Mouse (Mus musculus) kidney, postnatal 25 days (tissue): ENCODE results near the gene Pxk.
A peak's percentile ranks its signal among the peaks of the same experiment; 100 is the strongest.

ENCODE experiments used
- DNase-seq, 2 experiments: peaks; one replicate each; pipeline ENCODE4 v3.0.0; 2021; ENCODE audit warnings: mixed read lengths in 2 of 2

Gene Pxk

DNA sequence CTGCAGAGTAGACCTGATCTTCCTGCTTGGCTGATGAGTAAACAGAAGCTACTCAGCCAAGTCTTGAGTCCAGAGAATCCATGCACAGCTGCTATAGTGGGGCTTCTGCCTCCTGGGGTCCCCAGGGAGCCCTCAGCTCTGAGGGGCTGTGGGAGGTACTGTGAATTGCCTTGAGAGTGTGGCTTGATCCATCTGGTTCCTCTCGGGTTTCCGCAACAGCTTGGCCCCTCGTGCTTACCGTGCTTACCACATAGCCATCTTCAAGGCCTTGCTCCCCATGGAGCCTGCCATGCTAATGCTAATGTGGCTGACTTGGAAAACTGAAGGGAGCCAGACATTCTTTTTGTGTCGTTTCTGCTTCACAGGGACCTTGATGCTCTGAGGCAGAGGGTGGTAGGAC is 109.1 kb downstream of the Pxk start:
- DNase-seq, result no peak

DNA sequence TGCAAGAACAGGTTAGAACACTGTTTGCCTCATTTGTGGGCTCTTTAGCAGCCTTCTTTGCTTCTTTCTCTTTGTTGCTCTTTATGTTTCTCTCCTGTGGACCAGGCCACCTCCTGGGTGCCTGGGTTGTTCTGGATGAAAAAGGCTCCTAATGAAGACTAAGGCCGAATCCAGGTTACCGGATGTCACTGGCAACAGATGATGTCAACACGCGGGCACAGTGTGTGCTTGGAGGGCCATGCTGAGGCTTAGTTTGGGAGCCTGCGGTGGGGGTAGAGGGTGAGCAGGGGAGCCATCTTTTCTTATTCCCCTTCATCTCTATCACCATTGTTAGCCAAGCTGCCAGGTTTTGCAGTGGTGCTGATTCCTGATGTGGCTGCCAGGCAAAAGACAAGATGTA is 109.5 kb downstream of the Pxk start:
- DNase-seq, result no peak

DNA sequence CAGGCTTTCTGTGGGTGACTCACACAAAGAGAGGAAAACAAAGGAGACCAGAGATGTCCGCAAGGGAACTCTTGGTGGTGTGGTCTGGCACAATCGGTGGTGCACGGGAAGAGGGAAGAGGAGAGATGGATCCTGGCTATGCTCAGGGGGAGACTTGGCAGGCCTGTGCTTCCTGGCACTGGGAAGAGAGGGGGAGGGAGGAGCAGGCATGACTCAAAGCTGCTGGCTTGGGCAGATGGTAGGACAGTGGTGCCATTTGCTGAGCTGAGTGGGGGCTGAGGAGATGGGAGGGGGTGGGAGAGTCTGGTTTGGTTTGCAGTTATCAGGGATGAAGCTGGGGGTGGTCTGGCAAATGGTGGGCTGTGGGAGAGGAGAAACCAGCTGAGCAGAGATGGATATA is 110.9 kb downstream of the Pxk start:
- no peak for DNase-seq

DNA sequence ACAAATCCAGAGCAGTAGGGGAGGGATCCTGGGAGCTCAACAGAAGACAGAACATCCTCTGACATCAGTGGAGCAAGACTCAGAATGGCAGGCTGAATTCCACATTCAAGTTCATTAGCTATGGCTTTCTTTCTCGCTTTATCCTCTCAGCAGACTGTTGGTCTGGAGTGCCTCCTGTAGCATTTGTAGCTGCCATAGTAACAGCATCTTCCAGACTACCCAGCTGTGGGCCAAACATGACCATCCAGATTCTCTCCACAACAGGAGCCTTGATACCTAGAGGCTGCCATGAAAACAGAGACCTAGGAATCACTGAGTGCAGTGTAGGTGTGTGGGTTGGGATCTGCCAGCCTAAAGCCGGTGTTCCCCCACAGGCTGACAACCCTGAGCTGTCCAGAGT is 111.9 kb downstream of the Pxk start:
- no peak for DNase-seq

DNA sequence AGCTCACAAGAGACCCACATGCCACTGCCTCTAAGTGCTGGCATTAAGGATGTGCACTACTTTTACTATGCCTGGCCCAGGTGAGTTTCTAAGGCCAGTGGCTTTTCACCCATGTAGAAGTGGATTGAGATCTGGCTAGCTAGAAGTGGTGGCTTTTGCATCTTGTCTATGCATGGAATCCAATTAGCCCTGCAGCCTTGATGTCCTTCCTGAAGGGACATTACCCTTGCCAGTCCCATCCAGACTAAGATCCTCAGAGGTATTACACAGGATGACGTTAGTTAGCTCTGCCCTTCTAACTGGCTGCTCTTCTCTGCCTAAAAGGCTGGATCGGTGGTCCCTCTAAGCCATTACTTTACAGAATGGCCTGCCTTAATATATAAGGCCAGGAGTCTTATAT is 115.0 kb downstream of the Pxk start:
- no peak for DNase-seq

DNA sequence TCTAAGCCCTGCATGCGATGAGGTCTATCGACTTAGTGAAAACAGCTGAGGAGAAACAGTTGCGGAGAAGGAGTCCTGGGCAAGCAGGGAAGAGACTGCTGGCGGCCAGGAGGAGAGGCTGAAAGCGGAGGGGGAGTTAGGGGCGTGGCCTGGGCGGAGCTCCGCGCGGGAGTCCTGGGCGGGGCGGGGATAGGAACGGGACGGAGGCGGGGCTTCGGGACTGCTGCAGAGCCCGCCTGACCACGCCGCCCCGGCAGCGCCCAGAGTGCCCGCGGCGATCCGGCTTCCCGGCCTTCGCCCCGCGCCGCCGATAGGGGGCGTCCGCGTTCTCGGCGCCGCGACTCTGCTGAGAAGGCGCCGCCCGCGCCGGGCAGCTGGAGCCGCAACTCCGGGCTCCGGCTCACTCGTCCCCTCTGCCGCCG is 115.8 kb downstream of the Pxk start, which contains the start of gene Kctd6:
Kctd6 (plus strand) TSS at position 338 of the 422 bp plus-strand sequence.
- DNase-seq, result peak; percentile 99 to 100
